Mouse (Mus musculus) neural tube, embryonic 12.5 days (tissue): ENCODE results near the gene Tnpo1. TPM values are rescaled to one million over a fixed set of nuclear protein-coding genes. Genes with fewer than 3 reads are reported as not detected.

ENCODE experiments used
- ATAC-seq: fragments of 200-750 bp; cut with Nextera tagmentation; 2 replicates; pipeline ENCODE4 v1.8.0; 2017; ENCODE audit warnings: low read depth, mild to moderate bottlenecking, moderate TSS enrichment, moderate library complexity; ENCODE audit not compliant: low FRiP score
- H3K27ac ChIP-seq: fragments of 300-500 bp; sonication (generic); 2 replicates; pipeline ENCODE4 v1.5.1; 2016
- H3K27me3 ChIP-seq: fragments of 300-500 bp; sonication (generic); replicated peaks from 2 replicates; pipeline ENCODE4 v1.6.1; 2016; ENCODE audit warnings: mild to moderate bottlenecking
- H3K36me3 ChIP-seq: fragments of 300-500 bp; sonication (generic); 2 replicates; pipeline ENCODE4 v1.6.1; 2016; ENCODE audit warnings: mild to moderate bottlenecking
- H3K4me1 ChIP-seq: fragments of 300-500 bp; sonication (generic); 2 replicates; pipeline ENCODE4 v1.6.1; 2016
- H3K4me2 ChIP-seq: fragments of 300-500 bp; sonication (generic); replicated peaks from 2 replicates; pipeline ENCODE4 v1.6.1; 2016; ENCODE audit warnings: mild to moderate bottlenecking
- H3K4me3 ChIP-seq: fragments of 300-500 bp; sonication (generic); 2 replicates; pipeline ENCODE4 v1.5.1; 2016
- H3K9ac ChIP-seq: fragments of 300-500 bp; sonication (generic); 2 replicates; pipeline ENCODE4 v1.6.1; 2016; ENCODE audit warnings: mild to moderate bottlenecking
- H3K9me3 ChIP-seq: fragments of 300-500 bp; sonication (generic); 2 replicates; pipeline ENCODE4 v1.6.1; 2016; ENCODE audit warnings: mild to moderate bottlenecking
- WGBS: fragments of 180-500 bp; shearing (Covaris S2); methylation state at CpG from one replicate; pipeline ENCODE4 v1.1.7; 2016; 5-methylcytosine and 5-hydroxymethylcytosine counted together
- polyA plus RNA-seq: library from polyadenylated mRNA; unstranded; fragments of >200 nt; fragmentation: Nextera tagmentation; extraction: Ambion mirVana; gene quantifications from 2 replicates; pipeline ENCODE4 v1.2.1, GENCODE M21; 2016

Tnpo1 gene
- polyA plus RNA-seq, 1 experiment from 2014 or later, result 76.4 TPM

DNA sequence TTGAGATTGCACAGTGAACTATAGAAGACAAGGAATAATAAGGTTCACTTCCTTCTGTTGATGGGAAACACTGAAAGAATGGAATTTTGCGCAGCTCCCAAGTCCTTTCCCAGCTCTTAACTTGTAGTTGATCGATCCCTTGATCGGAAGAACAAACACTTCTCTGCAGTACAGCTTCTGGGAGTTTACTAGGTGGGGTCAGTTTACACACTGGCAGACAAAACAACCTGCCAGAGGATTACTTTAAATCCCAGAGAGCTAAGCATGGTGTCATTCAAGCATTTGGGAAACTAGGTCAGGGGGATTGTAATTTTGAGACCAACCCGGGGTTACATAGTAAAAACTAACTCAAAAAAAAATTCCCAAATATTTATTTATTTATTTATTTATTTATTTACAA is 22.0 kb upstream of the Tnpo1 start:
- H3K36me3 ChIP-seq, result no peaks in the 10 kb centered on the region
- no peak overlapping the region for H3K4me3 ChIP-seq
- no peaks in the 10 kb centered on the region for H3K27me3 ChIP-seq
- H3K4me1 ChIP-seq, result no peaks in the 10 kb centered on the region; the same call in 1 of the 2 replicates
- WGBS, result 78% methylated on average over 4 of the region's 4 CpGs
- ATAC-seq, result no peak
- H3K4me2 ChIP-seq, result no peak overlapping the region
- no peak overlapping the region for H3K27ac ChIP-seq
- H3K9ac ChIP-seq, result no peak overlapping the region
- no peaks in the 10 kb centered on the region for H3K9me3 ChIP-seq

DNA sequence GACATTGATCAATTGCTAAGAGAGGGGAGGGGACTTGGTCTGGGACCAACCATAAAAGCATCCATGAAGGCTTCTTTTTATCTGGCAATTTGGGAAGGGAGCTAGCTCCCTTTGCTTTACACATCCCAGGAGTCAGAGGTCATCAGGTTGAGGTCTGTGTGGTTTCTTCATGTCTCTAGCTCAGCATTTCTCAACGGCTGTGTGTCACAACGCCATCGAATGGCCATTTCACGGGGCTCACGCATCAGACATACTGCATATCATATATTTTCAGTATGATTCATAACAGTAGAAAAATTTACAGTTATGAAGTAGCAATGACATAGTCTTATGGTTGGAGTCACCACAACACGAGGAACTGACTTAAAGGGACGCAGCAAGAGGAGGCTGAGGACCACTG is 20.2 kb upstream of the Tnpo1 start:
- H3K4me3 ChIP-seq, result no peak overlapping the region
- no peak overlapping the region for H3K9ac ChIP-seq
- no peaks in the 10 kb centered on the region for H3K36me3 ChIP-seq
- H3K4me2 ChIP-seq, result no peak overlapping the region
- 80% methylated on average over 7 of the region's 7 CpGs for WGBS
- no peak for ATAC-seq
- H3K27ac ChIP-seq, result no peak overlapping the region
- H3K27me3 ChIP-seq, result no peaks in the 10 kb centered on the region
- H3K9me3 ChIP-seq, result no peaks in the 10 kb centered on the region
- no peaks in the 10 kb centered on the region; the same call in 1 of the 2 replicates for H3K4me1 ChIP-seq

DNA sequence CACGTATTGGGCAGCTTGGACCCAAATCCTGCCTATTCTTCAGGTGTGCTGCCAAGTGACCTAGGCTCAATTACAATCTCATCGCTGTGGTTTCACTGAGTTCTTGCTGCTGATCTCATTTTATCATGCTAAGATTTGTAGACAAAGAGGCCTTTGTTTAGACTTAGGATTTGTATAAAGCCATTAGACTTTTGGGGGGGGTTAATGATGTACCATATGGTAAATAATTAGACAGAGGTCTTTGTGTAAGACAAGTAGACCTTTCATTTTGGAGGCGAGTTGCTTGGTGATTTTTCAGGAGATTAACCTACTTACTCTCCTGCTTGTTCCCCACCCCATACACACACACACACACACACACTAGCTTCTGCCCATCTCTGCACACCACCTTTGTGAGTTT is 19.7 kb upstream of the Tnpo1 start:
- no peak overlapping the region for H3K27ac ChIP-seq
- no peaks in the 10 kb centered on the region for H3K36me3 ChIP-seq
- 35% methylated on average over 3 of the region's 3 CpGs for WGBS
- H3K4me2 ChIP-seq, result no peak overlapping the region
- no peaks in the 10 kb centered on the region for H3K9me3 ChIP-seq
- H3K4me3 ChIP-seq, result no peak overlapping the region
- no peak for ATAC-seq
- no peaks in the 10 kb centered on the region; the same call in 1 of the 2 replicates for H3K4me1 ChIP-seq
- no peak overlapping the region for H3K9ac ChIP-seq
- no peaks in the 10 kb centered on the region for H3K27me3 ChIP-seq

DNA sequence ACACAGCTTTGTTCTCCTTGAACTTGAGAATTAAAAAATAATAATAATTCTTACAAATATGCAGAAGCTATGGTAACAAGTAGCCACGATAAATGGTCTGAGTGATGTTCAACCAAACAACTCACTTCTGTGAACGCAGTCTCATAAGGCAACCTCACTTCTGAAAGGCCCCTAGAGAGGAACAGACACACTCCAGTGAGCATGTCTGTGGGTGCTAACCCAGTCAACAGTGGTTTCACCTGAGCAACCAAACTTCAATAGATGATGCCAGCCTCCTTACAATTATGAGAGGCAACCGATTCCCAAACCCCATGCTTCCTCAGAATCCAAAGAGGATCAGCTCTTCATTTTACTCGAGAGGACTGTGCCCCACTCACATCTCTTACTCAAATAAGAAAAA is 19.2 kb upstream of the Tnpo1 start:
- ATAC-seq, result no peak
- no peak overlapping the region for H3K4me3 ChIP-seq

DNA sequence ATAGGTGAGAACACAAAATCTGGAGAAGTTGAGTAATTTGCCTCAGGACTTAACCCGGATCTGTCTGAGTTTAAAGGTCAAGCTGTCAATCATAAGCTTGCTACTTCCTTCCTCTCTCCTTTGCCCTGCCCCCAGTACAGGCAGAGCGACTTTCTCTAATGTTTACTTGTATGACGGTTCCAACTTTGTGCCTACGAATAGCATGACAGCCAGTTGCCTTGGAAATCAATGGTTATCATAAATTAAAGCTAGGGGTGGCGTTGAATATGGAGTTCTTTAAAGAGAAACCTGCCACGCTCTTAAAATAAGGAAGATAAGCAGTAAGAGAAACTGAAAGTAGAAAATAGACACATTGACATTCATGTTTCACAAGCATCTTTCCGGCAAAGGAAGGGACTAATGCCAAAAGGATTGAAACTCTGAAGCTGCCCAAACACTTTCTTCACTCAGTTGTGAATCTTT is 18.5 kb upstream of the Tnpo1 start:
- H3K9me3 ChIP-seq, result no peaks in the 10 kb centered on the region

More for the DNA sequence above, 19.2 kb upstream of the Tnpo1 start:
- Histone ChIP-seq H3K9me3 (no peaks in the 10 kb centered on the region), H3K27ac (no peak overlapping the region), H3K9ac (no peak overlapping the region), H3K4me1 (no peaks in the 10 kb centered on the region; the same call in 1 of the 2 replicates), H3K36me3 (no peaks in the 10 kb centered on the region), H3K27me3 (no peaks in the 10 kb centered on the region), H3K4me2 (no peak overlapping the region)
- 86% methylated on average over 4 of the region's 4 CpGs for WGBS

DNA sequence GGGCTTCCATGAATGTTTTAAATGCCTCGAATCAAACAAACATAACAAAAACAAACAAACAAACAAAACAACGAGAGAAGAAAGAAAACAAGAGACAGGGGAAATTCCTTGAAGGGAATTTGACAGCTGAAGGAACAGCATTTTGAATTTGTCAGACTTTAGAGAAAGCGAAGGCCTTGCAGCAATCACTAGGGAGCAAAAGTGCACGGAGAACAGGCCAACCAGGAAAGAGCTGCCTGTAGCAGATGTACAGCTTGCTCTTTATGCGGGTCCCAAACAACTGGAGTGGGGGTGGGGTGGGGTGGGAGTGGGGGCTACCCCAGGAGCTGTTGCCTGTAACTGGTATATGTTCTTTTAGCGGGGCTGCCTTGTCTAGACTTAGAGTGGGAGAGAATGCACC is 16.2 kb upstream of the Tnpo1 start:
- Histone ChIP-seq H3K27ac (no peak overlapping the region), H3K36me3 (no peaks in the 10 kb centered on the region), H3K4me3 (no peak overlapping the region), H3K9me3 (no peaks in the 10 kb centered on the region), H3K9ac (no peak overlapping the region), H3K4me2 (no peak overlapping the region), H3K27me3 (no peaks in the 10 kb centered on the region), H3K4me1 (no peaks in the 10 kb centered on the region; the same call in 1 of the 2 replicates)
- WGBS, result 63% methylated on average over 6 of the region's 6 CpGs
- ATAC-seq, result no peak

More for the DNA sequence above, 18.5 kb upstream of the Tnpo1 start:
- whole genome bisulfite sequencing, result 66% methylated on average over 7 of the region's 7 CpGs
- no peaks in the 10 kb centered on the region for H3K36me3 ChIP-seq
- H3K27ac ChIP-seq, result no peak overlapping the region
- no peaks in the 10 kb centered on the region; the same call in 1 of the 2 replicates for H3K4me1 ChIP-seq
- H3K4me3 ChIP-seq, result no peak overlapping the region
- ATAC-seq, result no peak
- H3K9ac ChIP-seq, result no peak overlapping the region
- no peak overlapping the region for H3K4me2 ChIP-seq
- no peaks in the 10 kb centered on the region for H3K27me3 ChIP-seq

DNA sequence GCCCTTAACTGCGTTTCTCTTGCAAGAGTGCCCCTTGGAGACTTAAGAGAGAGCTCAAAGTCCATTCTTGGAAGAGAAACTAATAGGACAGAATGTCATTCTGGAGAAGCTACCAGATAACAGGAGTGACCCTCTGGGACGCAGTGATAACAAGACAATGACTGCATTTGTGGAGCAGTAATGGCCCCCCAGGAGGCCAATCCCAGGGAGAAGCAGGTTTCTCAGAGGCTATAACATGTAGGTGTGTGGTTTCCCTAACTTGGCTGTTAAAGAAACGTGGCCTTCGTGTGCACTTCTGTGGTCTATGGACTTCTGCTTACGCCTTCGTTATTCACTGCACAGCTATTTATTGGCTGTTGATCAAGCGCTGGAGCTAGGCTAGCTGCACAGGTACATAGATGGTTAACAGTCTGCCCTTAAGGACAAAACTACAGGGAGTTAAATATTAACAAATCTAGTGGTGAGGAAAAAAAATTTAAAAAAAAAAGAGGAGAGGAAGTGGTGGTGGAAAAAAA is 15.7 kb upstream of the Tnpo1 start:
- H3K4me1 ChIP-seq, result no peaks in the 10 kb centered on the region; the same call in 1 of the 2 replicates
- H3K9me3 ChIP-seq, result no peaks in the 10 kb centered on the region
- H3K9ac ChIP-seq, result no peak overlapping the region
- H3K4me3 ChIP-seq, result no peak overlapping the region
- WGBS, result 80% methylated on average over 7 of the region's 7 CpGs
- ATAC-seq, result no peak
- H3K27me3 ChIP-seq, result no peaks in the 10 kb centered on the region
- H3K36me3 ChIP-seq, result no peaks in the 10 kb centered on the region
- no peak overlapping the region for H3K27ac ChIP-seq
- no peak overlapping the region for H3K4me2 ChIP-seq

DNA sequence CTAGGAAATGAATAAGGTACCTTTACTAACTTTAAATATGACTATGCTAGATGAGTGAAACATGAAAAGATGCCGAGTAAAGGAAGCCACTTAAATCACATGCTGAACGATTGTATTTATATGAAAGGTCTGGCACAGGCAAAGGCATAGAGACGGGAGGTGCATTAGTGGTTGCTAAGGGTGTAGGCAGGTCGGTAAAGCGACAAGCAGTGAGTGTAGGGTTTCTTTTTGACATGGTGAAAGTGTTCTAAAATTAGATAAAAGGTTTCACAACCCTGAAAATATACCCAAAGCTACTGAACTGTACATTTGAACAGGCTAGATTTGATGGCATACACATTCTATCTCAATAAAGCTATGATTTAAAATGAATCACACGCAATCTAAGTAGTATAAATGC is 10.9 kb upstream of the Tnpo1 start:
- WGBS, result 89% methylated on average over 6 of the region's 6 CpGs
- Histone ChIP-seq H3K4me2 (no peak overlapping the region), H3K27ac (no peak overlapping the region), H3K9me3 (no peaks in the 10 kb centered on the region), H3K9ac (no peak overlapping the region), H3K36me3 (no peaks in the 10 kb centered on the region), H3K27me3 (no peaks in the 10 kb centered on the region), H3K4me3 (no peak overlapping the region), H3K4me1 (no peaks in the 10 kb centered on the region)
- no peak for ATAC-seq

DNA sequence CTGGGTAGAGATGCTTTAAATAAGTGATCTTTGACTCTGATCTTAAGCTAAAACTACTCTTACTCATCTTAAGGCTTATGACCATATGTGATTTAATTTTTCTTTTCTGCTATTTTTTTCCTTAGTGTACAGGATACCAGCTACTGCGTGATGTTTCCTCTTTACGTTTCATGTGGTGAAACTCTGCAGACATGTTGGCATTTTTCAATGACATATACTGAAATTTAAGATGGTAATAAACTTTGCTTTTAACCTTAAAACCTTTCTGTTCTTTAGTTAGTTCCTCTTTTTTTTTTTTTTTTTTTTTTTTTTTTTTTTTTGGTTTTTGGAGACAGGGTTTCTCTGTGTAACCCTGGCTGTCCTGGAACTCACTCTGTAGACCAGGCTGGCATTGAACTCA is 2.7 kb upstream of the Tnpo1 start:
- H3K4me2 ChIP-seq, result no peak overlapping the region
- H3K4me1 ChIP-seq, result peaks cover 5% of the 10 kb centered on the region
- no peaks in the 10 kb centered on the region for H3K27me3 ChIP-seq
- no peak overlapping the region for H3K9ac ChIP-seq
- H3K9me3 ChIP-seq, result no peaks in the 10 kb centered on the region
- 91% methylated on average over 2 of the region's 2 CpGs for WGBS
- H3K4me3 ChIP-seq, result no peak overlapping the region
- ATAC-seq, result no peak
- H3K36me3 ChIP-seq, result no peaks in the 10 kb centered on the region
- no peak overlapping the region for H3K27ac ChIP-seq

DNA sequence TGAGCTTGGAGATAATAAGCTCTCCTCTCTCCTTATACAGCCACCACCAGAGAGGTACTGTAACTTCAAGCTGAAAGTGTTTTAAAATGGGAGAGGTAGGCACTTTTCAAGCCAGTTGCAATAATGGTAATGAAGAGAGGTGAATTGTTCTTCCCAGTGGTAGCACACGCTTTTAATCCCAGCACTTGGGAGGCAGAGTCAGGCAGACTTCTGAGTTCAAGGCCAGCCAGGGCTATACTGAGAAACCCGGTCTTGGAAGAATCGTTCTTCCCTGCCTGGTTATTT is 716 bp upstream of the Tnpo1 start:
- peak overlapping the region; percentile 77 for H3K4me2 ChIP-seq
- H3K27ac ChIP-seq, result peak overlapping the region; percentile 99
- peak overlapping the region; percentile 99; the same call in 1 of the 2 replicates for H3K9ac ChIP-seq
- peak overlapping the region; percentile 76; the same call in 1 of the 2 replicates for H3K4me3 ChIP-seq
- ATAC-seq, result no peak
- WGBS, result 86% methylated on average over 3 of the region's 3 CpGs
- no peaks in the 10 kb centered on the region for H3K27me3 ChIP-seq
- peaks cover 5% of the 10 kb centered on the region for H3K4me1 ChIP-seq
- H3K9me3 ChIP-seq, result no peaks in the 10 kb centered on the region
- peaks cover 11% of the 10 kb centered on the region for H3K36me3 ChIP-seq

DNA sequence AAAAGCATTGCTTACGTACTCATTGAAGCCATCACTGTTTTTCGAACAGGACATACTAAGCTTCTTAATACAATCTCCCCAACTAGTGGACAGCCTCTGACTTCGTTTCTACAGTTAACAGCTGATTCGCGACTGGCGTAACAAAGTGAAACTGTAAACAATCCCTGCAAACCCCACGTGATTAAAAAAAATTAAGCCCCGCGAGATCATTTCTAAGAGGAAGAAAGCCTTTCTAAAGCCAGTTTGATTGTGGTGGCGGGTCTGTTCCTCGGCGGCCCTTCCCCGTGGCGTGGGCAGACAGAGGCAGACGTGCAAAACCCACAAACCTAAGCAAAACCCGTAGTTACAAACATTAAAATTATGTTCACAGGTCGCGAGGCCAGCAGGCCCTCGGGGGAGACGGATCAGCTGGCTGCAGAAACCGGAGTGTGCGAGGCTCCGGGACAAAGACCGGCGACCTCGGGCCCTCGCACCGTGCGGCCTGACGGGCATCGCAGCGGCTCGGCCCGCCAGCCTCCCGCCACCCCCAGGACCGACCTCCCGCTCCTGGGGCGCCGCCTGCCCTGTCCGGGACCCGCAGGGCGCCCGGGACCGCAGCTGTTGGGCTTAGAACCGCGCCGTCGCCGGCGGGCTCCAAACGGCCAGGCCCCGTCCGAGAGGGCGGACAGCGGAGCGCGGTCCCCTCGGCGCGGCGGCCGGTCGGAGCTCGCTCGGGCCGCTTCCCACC is 535 bp downstream of the Tnpo1 start:
- Histone ChIP-seq H3K4me3 (peak overlapping the region; percentile 76), H3K27me3 (no peaks in the 10 kb centered on the region), H3K4me1 (peaks cover 14% of the 10 kb centered on the region), H3K27ac (peak overlapping the region; percentile 99), H3K4me2 (peak overlapping the region; percentile 77), H3K36me3 (peaks cover 20% of the 10 kb centered on the region), H3K9ac (peak overlapping the region; percentile 99), H3K9me3 (no peaks in the 10 kb centered on the region)
- ATAC-seq, result peak; percentile 14
- WGBS, result under 1% methylated on average over 52 of the region's 66 CpGs

DNA sequence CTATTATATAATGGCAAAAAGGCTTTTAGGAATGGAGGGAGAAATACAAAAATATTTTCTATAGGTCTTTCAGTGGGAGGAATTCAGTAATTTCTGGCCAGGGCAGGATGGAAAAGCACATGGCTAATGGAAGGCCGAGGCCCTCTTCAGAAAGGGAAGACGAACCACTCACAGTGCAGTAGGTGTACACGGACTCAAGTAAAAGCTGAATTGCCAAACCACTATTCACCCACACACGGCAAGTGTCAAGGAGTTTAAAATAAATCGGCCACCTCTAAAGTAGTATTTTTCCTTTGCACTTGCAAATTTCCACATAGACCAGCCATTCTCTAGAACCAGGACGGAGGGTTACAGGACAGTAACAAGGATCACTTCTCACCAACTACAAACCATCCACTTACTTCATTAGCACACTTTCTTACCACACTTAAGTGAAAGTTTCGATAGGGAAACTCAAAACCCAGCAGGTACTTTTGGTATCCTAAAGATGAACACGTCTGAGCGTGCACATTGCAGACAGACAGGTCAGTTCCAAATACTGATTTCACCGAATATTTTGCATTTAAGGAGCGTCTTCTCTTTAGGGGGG is 1.2 kb downstream of the Tnpo1 start:
- Histone ChIP-seq H3K4me2 (peak overlapping the region; percentile 77), H3K4me3 (peak overlapping the region; percentile 76), H3K9me3 (no peaks in the 10 kb centered on the region), H3K27ac (no peak overlapping the region), H3K9ac (peak overlapping the region; percentile 99), H3K27me3 (no peaks in the 10 kb centered on the region), H3K36me3 (peaks cover 20% of the 10 kb centered on the region), H3K4me1 (peaks cover 15% of the 10 kb centered on the region)
- 16% methylated on average over 11 of the region's 11 CpGs for WGBS
- ATAC-seq, result no peak
